Mouse (Mus musculus) kidney, adult 2 months (tissue): ENCODE results near the gene Iqcn. TPM values are rescaled to one million over a fixed set of nuclear protein-coding genes. Genes with fewer than 3 reads are reported as not detected.

ENCODE experiments used
- DNase-seq: peaks from one replicate; pipeline ENCODE4 v3.0.0; 2021
- H3K27ac ChIP-seq: fragments of 200-500 bp; 2 replicates; pipeline ENCODE4 v1.5.1; 2012; ENCODE audit warnings: low read depth, low read length, control low read depth, inconsistent platforms; ENCODE audit not compliant: insufficient read depth
- H3K27me3 ChIP-seq: fragments of 200-500 bp; replicated peaks from 2 replicates; pipeline ENCODE4 v1.6.1; 2012; ENCODE audit warnings: mild to moderate bottlenecking, moderate library complexity, low read length, inconsistent platforms; ENCODE audit not compliant: control insufficient read depth, insufficient read depth
- H3K36me3 ChIP-seq: fragments of 200-500 bp; 2 replicates; pipeline ENCODE4 v1.6.1; 2012; ENCODE audit warnings: mild to moderate bottlenecking, moderate library complexity, low read length, inconsistent platforms; ENCODE audit not compliant: control insufficient read depth, insufficient read depth
- H3K4me1 ChIP-seq: fragments of 200-500 bp; 2 replicates; pipeline ENCODE4 v1.6.1; 2011; ENCODE audit warnings: low read length; ENCODE audit not compliant: control insufficient read depth, insufficient read depth
- H3K4me3 ChIP-seq: fragments of 200-500 bp; 2 replicates; pipeline ENCODE4 v1.5.1; 2011; ENCODE audit warnings: mild to moderate bottlenecking, low read depth, low read length, control low read depth; ENCODE audit not compliant: insufficient read depth
- CTCF ChIP-seq: fragments of 200-500 bp; conservative IDR thresholded peaks from 2 replicates; pipeline ENCODE4 v1.5.1; 2011; ENCODE audit warnings: low read depth, mild to moderate bottlenecking, control low read depth, low read length, moderate library complexity, mixed read lengths; ENCODE audit not compliant: insufficient read depth, insufficient read length
- POLR2A ChIP-seq: fragments of 200-500 bp; IDR thresholded peaks from one replicate; pipeline ENCODE4 v1.6.1; 2011; ENCODE audit warnings: low read depth, low read length, control low read depth
- WGBS: fragments of 180-500 bp; shearing (Covaris S2); methylation state at CpG from one replicate; pipeline ENCODE4 v1.1.7; 2018; 5-methylcytosine and 5-hydroxymethylcytosine counted together
- polyA plus RNA-seq: library from polyadenylated mRNA; depleted of rRNA; stranded (reverse); fragments of >200 nt; gene quantifications from 2 replicates; pipeline ENCODE4 v1.2.3, GENCODE M21; 2012; rRNA removed

Iqcn gene
- polyA plus RNA-seq = 0.03 and 0.12 TPM in 2 replicates

DNA sequence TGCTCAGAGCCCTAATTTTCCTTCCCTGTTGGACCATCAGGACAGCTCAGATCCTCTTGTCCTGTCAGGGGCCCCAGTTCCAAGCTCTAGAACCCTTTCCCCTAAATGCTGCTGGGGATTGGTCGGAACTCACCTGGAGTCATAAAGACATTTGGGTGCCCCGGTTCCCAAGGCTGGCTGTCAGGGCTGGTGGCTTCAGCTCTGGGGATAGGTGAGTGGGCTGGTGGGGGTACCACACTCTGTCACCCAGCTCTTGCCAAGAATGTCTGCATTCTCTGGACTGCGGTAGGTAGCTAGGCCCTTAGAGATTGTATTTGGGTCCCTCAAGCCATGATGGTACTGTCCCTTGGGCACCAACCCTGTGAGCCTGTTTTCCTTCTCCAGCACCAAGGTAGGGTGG is at the start of gene Iqcn:
Gene Iqcn, plus strand, starts transcription at position 171 of the 400 bp plus-strand sequence.
- Histone ChIP-seq H3K27ac (no peak within 1 kb of the TSS), H3K27me3 (no peaks in the 10 kb centered on the region), H3K4me3 (no peak within 1 kb of the TSS), H3K36me3 (no peaks in the 10 kb centered on the region), H3K4me1 (peaks cover 7% of the 10 kb centered on the region; the same call in 1 of the 2 replicates)
- WGBS = 95% methylated on average over 3 of the region's 3 CpGs
- no peak for TF ChIP-seq POLR2A
- TF ChIP-seq CTCF = no peak
- DNase-seq = no peak

DNA sequence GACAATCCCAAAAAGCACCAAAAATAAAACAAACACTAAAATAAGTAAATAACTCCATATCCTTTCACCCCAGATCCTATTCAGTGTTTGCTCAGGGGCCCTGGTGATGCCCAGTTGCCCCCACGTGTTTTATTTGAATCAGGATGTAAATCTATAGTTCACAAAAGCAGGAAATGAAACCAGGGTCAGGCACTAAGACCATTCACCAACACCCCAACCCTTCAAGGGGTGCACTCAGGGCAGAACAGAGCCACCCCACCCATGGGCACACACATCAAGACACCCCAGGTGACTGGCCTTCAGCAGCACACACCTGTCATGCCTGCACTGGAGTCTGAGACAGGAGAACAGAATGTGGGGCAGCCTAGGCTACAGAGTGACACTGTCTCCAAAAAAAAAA is 49.1 kb upstream of the Iqcn start:
- H3K27me3 ChIP-seq = no peaks in the 10 kb centered on the region
- peaks cover 17% of the 10 kb centered on the region for H3K4me1 ChIP-seq
- H3K27ac ChIP-seq = no peak overlapping the region
- no peak overlapping the region for H3K4me3 ChIP-seq
- no peak for DNase-seq
- WGBS = 57% methylated on average over 1 of the region's 1 CpGs
- TF ChIP-seq POLR2A = no peak
- no peak for TF ChIP-seq CTCF
- peaks cover 8% of the 10 kb centered on the region for H3K36me3 ChIP-seq

DNA sequence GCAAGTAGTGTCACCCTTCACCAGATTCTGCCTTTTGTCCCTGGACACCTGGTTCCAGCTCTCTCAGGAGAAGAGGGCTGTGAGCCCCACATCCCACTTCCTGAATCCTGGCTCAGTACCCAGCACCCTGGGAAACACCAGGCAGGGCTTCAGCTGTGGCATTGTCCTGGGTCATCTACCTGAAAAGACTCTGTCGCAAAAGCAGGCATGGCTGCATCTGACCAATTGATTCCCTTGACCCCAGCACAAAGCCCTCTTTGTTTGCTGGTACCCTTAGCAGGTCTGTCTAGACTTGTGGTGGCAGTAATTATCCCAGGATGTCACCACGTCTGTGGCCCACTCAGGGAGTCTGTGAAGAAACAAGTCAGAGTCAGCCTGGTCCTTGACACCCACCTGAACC is 47.8 kb upstream of the Iqcn start:
- Histone ChIP-seq H3K4me1 (peaks cover 10% of the 10 kb centered on the region; the same call in 1 of the 2 replicates), H3K27me3 (no peaks in the 10 kb centered on the region), H3K4me3 (no peak overlapping the region), H3K36me3 (peaks cover 8% of the 10 kb centered on the region), H3K27ac (no peak overlapping the region)
- TF ChIP-seq CTCF (no peak), POLR2A (no peak)
- DNase-seq = no peak
- WGBS = 71% methylated on average over 2 of the region's 2 CpGs

DNA sequence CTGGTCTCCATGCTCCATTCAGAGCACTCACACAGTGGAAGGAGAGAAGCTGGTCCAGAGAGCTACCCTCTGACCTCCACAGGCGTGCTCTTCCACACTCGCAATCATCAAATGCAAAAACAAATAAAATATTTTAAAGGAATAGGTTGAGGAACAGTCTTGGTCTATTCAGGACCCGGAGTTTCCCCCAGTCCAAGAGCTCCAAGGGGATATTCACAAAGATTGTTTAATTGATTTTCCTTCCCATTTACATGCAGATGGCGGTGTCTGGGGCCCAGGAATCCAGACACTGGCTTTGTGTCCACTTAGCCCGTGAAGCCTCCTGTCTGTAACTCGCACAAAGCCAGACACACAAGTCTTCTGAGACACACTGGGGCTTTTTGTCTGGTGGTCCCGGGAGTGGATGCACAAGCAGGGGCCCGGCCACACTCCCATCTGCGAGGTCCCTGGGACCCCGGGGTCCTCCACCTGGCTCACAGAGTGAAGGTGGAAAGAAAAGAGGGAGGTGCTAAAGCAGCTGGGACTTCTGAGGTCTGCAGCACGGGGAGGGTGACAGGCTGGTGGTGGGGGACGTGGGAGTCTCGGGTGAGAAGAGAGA is 47.0 kb upstream of the Iqcn start:
- peaks cover 6% of the 10 kb centered on the region for H3K36me3 ChIP-seq
- no peaks in the 10 kb centered on the region for H3K27me3 ChIP-seq
- DNase-seq = no peak
- H3K4me3 ChIP-seq = no peak overlapping the region
- no peak for TF ChIP-seq POLR2A
- TF ChIP-seq CTCF = no peak
- no peak overlapping the region for H3K27ac ChIP-seq
- peaks cover 12% of the 10 kb centered on the region; the same call in 1 of the 2 replicates for H3K4me1 ChIP-seq
- whole genome bisulfite sequencing = 66% methylated on average over 13 of the region's 13 CpGs

DNA sequence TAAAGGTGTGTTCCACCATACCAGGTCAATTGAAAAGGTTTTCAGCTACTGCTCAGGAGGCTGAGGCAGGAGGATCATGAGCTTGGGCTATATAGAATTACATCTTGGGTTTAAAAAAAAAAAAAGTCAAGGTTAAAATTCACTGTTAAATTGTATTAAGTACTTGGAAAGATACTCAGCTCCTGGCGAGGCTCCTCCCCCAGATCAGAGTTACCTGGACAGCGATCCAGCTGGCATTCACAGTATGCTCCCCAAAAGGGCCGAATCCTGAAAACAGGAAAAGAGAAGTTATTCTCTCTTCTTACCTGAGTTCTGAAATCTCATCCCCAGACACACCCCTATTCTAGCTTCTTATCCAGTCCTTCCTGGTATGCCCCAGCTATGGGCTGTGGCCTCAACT is 46.0 kb upstream of the Iqcn start:
- TF ChIP-seq POLR2A = no peak
- no peak for TF ChIP-seq CTCF
- 56% methylated on average over 3 of the region's 3 CpGs for WGBS
- Histone ChIP-seq H3K4me1 (peaks cover 12% of the 10 kb centered on the region; the same call in 1 of the 2 replicates), H3K4me3 (peak overlapping the region; percentile 82), H3K36me3 (peaks cover 3% of the 10 kb centered on the region; the same call in 1 of the 2 replicates), H3K27me3 (no peaks in the 10 kb centered on the region), H3K27ac (peak overlapping the region; percentile 96; the same call in 1 of the 2 replicates)
- DNase-seq = peak; percentile 73

DNA sequence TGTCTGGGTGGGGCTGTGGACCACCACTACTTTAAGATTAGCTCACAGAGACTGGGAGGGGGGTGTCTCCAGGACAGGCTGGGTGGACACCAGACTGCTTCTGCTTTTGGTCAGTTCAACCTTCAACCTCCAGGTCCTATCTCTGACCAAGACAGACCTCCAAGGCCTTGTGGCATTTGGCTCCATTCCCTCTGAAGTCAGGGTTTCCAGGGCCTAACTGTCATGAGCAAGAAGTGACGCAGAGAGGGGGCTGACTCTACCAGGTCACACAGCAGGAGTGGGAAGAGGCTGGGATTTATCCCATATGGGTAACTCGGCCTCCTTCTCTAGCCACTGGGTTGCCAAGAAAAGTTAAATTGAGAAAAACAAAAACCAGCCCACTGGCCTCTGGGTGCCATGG is 45.5 kb upstream of the Iqcn start:
- Histone ChIP-seq H3K36me3 (peaks cover 3% of the 10 kb centered on the region; the same call in 1 of the 2 replicates), H3K4me1 (peaks cover 12% of the 10 kb centered on the region; the same call in 1 of the 2 replicates), H3K27me3 (no peaks in the 10 kb centered on the region), H3K27ac (peak overlapping the region; percentile 96), H3K4me3 (peak overlapping the region; percentile 82)
- TF ChIP-seq POLR2A = no peak
- TF ChIP-seq CTCF = no peak
- 46% methylated on average over 2 of the region's 2 CpGs for WGBS
- DNase-seq = peak; percentile 48

DNA sequence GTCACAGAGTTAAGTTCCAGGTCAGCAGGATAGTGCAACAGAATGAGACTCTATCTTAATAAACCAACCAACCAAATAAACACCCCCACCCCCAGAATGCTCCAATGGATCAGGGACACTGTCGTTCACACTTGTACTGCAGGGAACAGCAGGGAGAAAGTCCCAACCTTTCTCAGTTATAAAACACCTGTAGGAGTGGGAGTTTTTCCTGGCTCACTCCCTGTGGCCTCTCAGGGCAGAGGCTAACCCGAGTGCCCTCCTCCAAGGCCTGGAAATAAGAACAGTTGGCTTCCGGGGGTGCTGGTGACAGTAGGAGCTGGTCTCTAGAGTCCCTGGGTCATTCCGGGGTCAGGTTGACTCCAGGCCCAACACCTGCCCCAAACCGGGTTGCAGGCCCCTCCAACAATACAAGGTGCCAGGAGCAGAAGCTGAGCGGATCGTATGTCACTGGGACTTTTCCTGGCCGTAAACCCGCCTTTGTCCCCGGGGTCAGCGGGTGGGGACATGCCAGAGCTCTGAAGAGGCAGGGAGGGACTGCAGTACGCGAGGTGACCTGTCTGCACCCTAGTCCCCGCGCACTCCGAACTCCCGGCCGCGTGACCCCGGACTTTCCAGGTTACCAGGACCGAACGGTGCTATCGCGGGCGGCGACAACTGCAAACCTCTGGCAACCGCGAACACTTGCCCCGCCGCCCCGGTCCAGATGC is 44.2 kb upstream of the Iqcn start:
- Histone ChIP-seq H3K4me1 (peaks cover 9% of the 10 kb centered on the region; the same call in 1 of the 2 replicates), H3K36me3 (peaks cover 3% of the 10 kb centered on the region; the same call in 1 of the 2 replicates), H3K27ac (peak overlapping the region; percentile 96), H3K27me3 (no peaks in the 10 kb centered on the region), H3K4me3 (peak overlapping the region; percentile 82)
- DNase-seq = peak; percentile 87
- no peak for TF ChIP-seq CTCF
- TF ChIP-seq POLR2A = no peak
- under 1% methylated on average over 31 of the region's 31 CpGs for WGBS
